Comparison of ENCODE assay signal across 10 mouse cellular contexts in the genomic region with DNA sequence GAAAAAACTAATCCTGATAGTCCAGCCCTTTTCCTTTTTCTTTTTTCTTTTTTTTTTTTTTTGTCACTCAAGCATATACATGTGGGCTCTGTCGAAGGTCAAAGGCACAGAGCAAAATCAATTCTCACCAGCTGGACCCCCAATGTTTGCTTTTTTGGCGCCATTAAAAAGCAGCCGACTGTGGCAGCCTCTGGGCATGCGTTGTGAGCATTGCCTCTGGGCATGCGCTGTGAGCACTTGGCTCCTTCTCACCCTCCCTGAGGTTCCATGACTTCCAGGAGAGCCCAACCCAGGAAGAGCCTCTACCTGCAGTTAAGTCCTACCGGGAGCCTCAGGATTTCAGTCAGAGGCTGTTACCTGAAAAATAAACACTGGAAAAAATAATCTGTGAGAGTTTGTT.
"Had no signal": no experiment of that assay in that cellular context is flagged by ENCODE, and none has a peak within 500 bp of the region (broad histone marks: within the 10 kb centered on the region; RNA-seq: fewer than 3 reads in every experiment).

No protein-coding gene starts in this region.

- H3K4me3 ChIP-seq: limb, embryonic 10.5 days; liver, embryonic 15.5 days; lung, embryonic 15.5 days; megakaryocyte, embryonic 14.5 days; midbrain, embryonic 12.5 days; neural tube, embryonic 12.5 days had no signal

- H3K9me3 ChIP-seq: liver, embryonic 15.5 days; lung, embryonic 15.5 days; midbrain, embryonic 12.5 days; neural tube, embryonic 12.5 days had no signal

- H3K36me3 ChIP-seq: limb, embryonic 10.5 days; liver, embryonic 15.5 days; lung, embryonic 15.5 days; midbrain, embryonic 12.5 days; neural tube, embryonic 12.5 days had no signal

- H3K9ac ChIP-seq: liver, embryonic 15.5 days; lung, embryonic 15.5 days; midbrain, embryonic 12.5 days; neural tube, embryonic 12.5 days had no signal

- H3K4me1 ChIP-seq: neural tube, embryonic 12.5 days had no signal

- DNase-seq: lung, postnatal 14 days; thymus, postnatal 36 days had no signal

- H3K27ac ChIP-seq: limb, embryonic 10.5 days; lung, embryonic 15.5 days; macrophage; midbrain, embryonic 12.5 days; neural tube, embryonic 12.5 days had no signal

- H3K4me2 ChIP-seq: lung, embryonic 15.5 days; midbrain, embryonic 12.5 days; neural tube, embryonic 12.5 days had no signal

- ATAC-seq: intestine, embryonic 16.5 days had no signal

- H3K27me3 ChIP-seq: liver, embryonic 15.5 days; lung, embryonic 15.5 days; midbrain, embryonic 12.5 days; neural tube, embryonic 12.5 days had no signal
